Mouse (Mus musculus): ENCODE results near the gene Chaf1a. TPM values are rescaled to one million over a fixed set of nuclear protein-coding genes. Genes with fewer than 3 reads are reported as not detected.

The Chaf1a gene
- polyA plus RNA-seq, 1 experiment from 2014 or later = 3.0 TPM

DNA sequence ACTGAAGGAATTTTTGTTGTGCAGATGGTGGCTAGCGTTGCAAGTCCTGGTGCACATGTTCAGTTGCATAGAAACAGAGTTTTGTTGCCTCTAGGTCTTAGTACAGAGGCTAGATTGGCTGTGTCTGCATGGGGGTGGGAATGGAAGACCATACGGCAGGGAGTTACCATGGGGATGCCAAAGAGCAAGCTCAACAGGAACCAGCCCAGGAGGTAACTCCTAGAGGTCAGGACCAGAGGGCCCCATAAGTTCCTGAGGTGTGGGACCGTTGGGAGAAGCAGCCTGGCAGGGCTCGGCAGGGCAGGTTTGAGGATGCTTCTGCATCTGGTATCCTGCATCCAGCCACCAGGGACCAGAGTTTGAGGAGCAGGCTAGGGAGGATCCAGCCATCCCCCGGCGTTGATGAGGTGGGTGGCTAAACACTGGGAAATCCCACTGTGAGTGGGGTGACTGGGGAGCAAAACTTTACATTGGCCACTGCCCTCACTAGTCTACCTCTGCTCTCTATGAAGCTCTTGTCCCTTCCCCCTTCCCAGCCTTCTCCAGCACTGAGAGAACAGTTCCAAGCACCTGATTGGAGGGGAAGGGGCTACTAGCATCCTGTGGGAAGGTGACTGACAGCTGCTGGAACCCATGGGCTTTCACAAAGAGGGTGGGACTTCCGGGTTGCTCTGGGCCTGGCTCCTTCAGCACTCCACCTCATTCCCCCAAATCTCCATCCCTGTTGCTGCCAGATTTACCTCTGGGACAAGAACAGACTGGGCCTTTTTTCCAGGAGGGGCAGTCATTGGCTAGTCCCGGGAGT lies 40.7 kb downstream of the Chaf1a start:
- Histone ChIP-seq H3K4me1 (ENCODE audit: insufficient read depth, low read depth, low read length) (peaks cover 15% of the 10 kb centered on the region; the same call in 1 of the 2 replicates), H3K9ac (replicated peaks; ENCODE audit: low read depth) (no peak overlapping the region; the same call in 1 of the 2 replicates), H3K4me3 (ENCODE audit: low read depth, low read length) (no peak overlapping the region), H3K27me3 (replicated peaks; ENCODE audit: insufficient read depth, low read length) (no peaks in the 10 kb centered on the region), H3K27ac (ENCODE audit: low read length) (no peak overlapping the region), H3K36me3 (ENCODE audit: insufficient read depth, low read length) (peaks cover 7% of the 10 kb centered on the region; the same call in 1 of the 2 replicates), H3K4me2 (replicated peaks; ENCODE audit: low read depth, low read length) (peak overlapping the region; percentile 90), H3K9me3 (ENCODE audit: low read length) (no peaks in the 10 kb centered on the region)
- DNase-seq (ENCODE audit: low spot score) (peak; percentile 72), ATAC-seq (no peak)
- TF ChIP-seq EP300 (IDR thresholded peaks at IDR 0.05) (no peak), CTCF (IDR thresholded peaks at IDR 0.05) (no peak)
- 9% methylated on average over 8 of the region's 8 CpGs for WGBS

- Histone ChIP-seq H3K4me1 (ENCODE audit: insufficient read depth, low read depth, low read length) (no peaks in the 10 kb centered on the region), H3K27me3 (replicated peaks; ENCODE audit: insufficient read depth, low read length) (no peaks in the 10 kb centered on the region), H3K9me3 (ENCODE audit: low read length) (no peaks in the 10 kb centered on the region), H3K36me3 (ENCODE audit: insufficient read depth, low read length) (peaks cover 17% of the 10 kb centered on the region; the same call in 1 of the 2 replicates), H3K4me2 (replicated peaks; ENCODE audit: low read depth, low read length) (no peak overlapping the region), H3K4me3 (ENCODE audit: low read depth, low read length) (no peak overlapping the region), H3K9ac (replicated peaks; ENCODE audit: low read depth) (no peak overlapping the region), H3K27ac (ENCODE audit: low read length) (no peak overlapping the region)
- TF ChIP-seq CTCF (IDR thresholded peaks at IDR 0.05) (no peak), EP300 (IDR thresholded peaks at IDR 0.05) (no peak)
- DNase-seq (ENCODE audit: low spot score) (no peak), ATAC-seq (no peak)
- WGBS = 92% methylated on average over 1 of the region's 1 CpGs
Observed at GRCm38 (mm10) chr17:56092312-56092711, 52.1 kb downstream of the Chaf1a start.

DNA sequence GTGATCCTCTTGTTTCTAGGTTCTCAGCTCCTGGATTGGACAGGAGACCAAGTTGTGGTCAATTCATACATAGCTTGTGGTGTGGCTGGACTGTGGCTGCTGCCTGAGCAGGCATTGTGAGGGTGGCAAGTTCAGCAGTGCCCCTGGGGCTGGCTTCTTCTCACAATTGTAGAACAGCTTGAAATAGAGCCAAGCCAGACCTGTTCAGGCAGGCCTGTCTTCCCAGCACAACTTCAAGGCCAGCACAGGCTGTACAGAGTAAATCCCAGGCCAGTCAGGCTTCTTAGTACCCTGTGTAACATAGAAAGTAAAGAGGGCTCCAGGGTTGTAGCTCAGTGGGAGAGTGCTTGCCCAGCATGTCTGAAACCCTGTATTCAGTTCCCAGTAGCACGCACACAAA lies 52.6 kb downstream of the Chaf1a start:
- Histone ChIP-seq H3K4me2 (replicated peaks; ENCODE audit: low read depth, low read length) (no peak overlapping the region), H3K9me3 (ENCODE audit: low read length) (no peaks in the 10 kb centered on the region), H3K4me1 (ENCODE audit: insufficient read depth, low read depth, low read length) (no peaks in the 10 kb centered on the region), H3K9ac (replicated peaks; ENCODE audit: low read depth) (no peak overlapping the region), H3K27me3 (replicated peaks; ENCODE audit: insufficient read depth, low read length) (no peaks in the 10 kb centered on the region), H3K27ac (ENCODE audit: low read length) (no peak overlapping the region), H3K36me3 (ENCODE audit: insufficient read depth, low read length) (peaks cover 22% of the 10 kb centered on the region; the same call in 1 of the 2 replicates), H3K4me3 (ENCODE audit: low read depth, low read length) (no peak overlapping the region)
- WGBS = 95% methylated on average over 1 of the region's 1 CpGs
- no peak for ATAC-seq
- DNase-seq (ENCODE audit: low spot score) = no peak
- no peak for TF ChIP-seq EP300 (IDR thresholded peaks at IDR 0.05)
- no peak for TF ChIP-seq CTCF (IDR thresholded peaks at IDR 0.05)

- H3K9me3 ChIP-seq (ENCODE audit: low read length) = no peaks in the 10 kb centered on the region
- DNase-seq (ENCODE audit: low spot score) = no peak
- WGBS = 92% methylated on average over 12 of the region's 12 CpGs
- TF ChIP-seq CTCF (IDR thresholded peaks at IDR 0.05) = no peak
- no peak for TF ChIP-seq EP300 (IDR thresholded peaks at IDR 0.05)
- peaks cover 42% of the 10 kb centered on the region for H3K36me3 ChIP-seq (ENCODE audit: insufficient read depth, low read length)
- ATAC-seq = no peak
- no peaks in the 10 kb centered on the region for H3K27me3 ChIP-seq (replicated peaks; ENCODE audit: insufficient read depth, low read length)
- no peak overlapping the region for H3K4me2 ChIP-seq (replicated peaks; ENCODE audit: low read depth, low read length)
- no peak overlapping the region for H3K27ac ChIP-seq (ENCODE audit: low read length)
- H3K4me3 ChIP-seq (ENCODE audit: low read depth, low read length) = no peak overlapping the region
- no peak overlapping the region for H3K9ac ChIP-seq (replicated peaks; ENCODE audit: low read depth)
- H3K4me1 ChIP-seq (ENCODE audit: insufficient read depth, low read depth, low read length) = no peaks in the 10 kb centered on the region
Observed at GRCm38 (mm10) chr17:56096883-56097282, 56.6 kb downstream of the Chaf1a start.

DNA sequence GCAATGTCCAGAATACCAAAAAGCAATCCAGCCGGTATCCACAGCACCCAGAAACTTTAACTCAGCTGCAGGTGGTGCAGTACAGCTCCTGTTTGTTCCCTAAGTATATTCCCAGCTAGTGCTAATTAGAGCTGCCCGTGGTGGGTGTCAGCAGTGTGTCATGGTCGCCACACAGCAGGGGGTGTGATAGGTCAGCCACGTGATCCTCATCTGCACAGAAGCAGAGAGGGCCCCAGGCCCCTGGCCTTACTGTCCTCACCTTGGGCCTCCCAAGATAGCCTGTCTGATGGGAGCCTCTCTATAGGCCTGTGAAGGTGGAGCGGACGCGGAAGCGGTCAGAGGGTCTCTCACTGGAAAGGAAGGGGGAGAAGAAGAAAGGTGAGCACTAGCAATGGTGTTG lies 57.9 kb downstream of the Chaf1a start:
- DNase-seq (ENCODE audit: low spot score) (no peak), ATAC-seq (no peak)
- 85% methylated on average over 8 of the region's 8 CpGs for WGBS
- H3K27ac ChIP-seq (ENCODE audit: low read length) = no peak overlapping the region
- H3K9me3 ChIP-seq (ENCODE audit: low read length) = no peaks in the 10 kb centered on the region
- no peak for TF ChIP-seq EP300 (IDR thresholded peaks at IDR 0.05)
- no peak for TF ChIP-seq CTCF (IDR thresholded peaks at IDR 0.05)
- H3K9ac ChIP-seq (replicated peaks; ENCODE audit: low read depth) = no peak overlapping the region
- H3K4me2 ChIP-seq (replicated peaks; ENCODE audit: low read depth, low read length) = no peak overlapping the region
- H3K4me1 ChIP-seq (ENCODE audit: insufficient read depth, low read depth, low read length) = no peaks in the 10 kb centered on the region
- H3K4me3 ChIP-seq (ENCODE audit: low read depth, low read length) = no peak overlapping the region
- peaks cover 53% of the 10 kb centered on the region for H3K36me3 ChIP-seq (ENCODE audit: insufficient read depth, low read length)
- H3K27me3 ChIP-seq (replicated peaks; ENCODE audit: insufficient read depth, low read length) = no peaks in the 10 kb centered on the region

DNA sequence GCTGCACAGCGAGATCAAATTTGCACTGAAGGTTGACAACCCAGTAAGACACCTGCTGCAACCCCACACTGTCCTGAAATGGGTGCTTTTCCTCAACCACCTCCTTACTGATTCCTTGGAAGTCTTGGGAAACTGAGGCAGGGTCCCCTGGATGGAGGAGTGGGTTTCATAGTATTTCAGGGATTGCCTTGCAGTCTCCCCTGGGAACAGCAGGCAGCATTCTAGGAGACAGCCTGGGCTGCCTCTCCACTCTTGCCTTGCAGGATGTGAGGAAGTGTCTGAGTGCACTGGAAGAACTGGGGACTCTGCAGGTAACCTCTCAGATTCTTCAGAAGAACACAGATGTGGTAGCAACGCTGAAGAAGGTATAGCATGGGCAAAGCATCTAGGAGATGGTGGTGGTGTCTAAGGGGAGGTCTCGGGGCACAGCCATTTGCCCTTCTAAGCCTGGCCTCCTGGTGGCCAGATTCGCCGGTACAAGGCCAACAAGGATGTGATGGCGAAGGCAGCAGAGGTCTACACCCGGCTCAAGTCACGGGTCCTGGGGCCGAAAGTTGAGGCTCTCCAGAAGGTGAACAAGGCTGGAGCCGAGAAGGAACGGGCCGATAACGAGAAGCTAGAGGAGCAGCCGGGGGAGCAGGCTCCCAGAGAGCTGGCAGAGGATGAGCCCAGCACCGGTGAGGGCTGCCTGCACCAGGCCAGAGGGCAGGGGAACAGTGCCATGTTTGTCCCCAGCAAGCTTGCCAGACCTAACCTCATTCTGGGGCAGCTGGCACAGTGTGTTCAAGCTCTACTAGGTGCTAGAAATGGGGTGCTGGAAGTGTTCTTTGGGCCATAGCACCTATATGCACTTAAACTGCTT lies 58.7 kb downstream of the Chaf1a start:
- H3K27ac ChIP-seq (ENCODE audit: low read length) = no peak overlapping the region
- TF ChIP-seq EP300 (IDR thresholded peaks at IDR 0.05) (no peak), CTCF (IDR thresholded peaks at IDR 0.05) (peak; percentile 33; the same call in 1 of the 2 replicates)
- no peaks in the 10 kb centered on the region for H3K27me3 ChIP-seq (replicated peaks; ENCODE audit: insufficient read depth, low read length)
- H3K4me1 ChIP-seq (ENCODE audit: insufficient read depth, low read depth, low read length) = no peaks in the 10 kb centered on the region
- ATAC-seq = no peak
- H3K4me2 ChIP-seq (replicated peaks; ENCODE audit: low read depth, low read length) = no peak overlapping the region
- DNase-seq (ENCODE audit: low spot score) = no peak
- H3K9me3 ChIP-seq (ENCODE audit: low read length) = no peaks in the 10 kb centered on the region
- H3K4me3 ChIP-seq (ENCODE audit: low read depth, low read length) = no peak overlapping the region
- H3K36me3 ChIP-seq (ENCODE audit: insufficient read depth, low read length) = peaks cover 53% of the 10 kb centered on the region
- WGBS = 85% methylated on average over 15 of the region's 15 CpGs
- H3K9ac ChIP-seq (replicated peaks; ENCODE audit: low read depth) = no peak overlapping the region

Data from lung, postnatal 0 days (tissue).